Mouse (Mus musculus) heart, adult 2 months (tissue): ENCODE results near the gene Nop16. TPM values are rescaled to one million over a fixed set of nuclear protein-coding genes. Genes with fewer than 3 reads are reported as not detected.

Experiments
- DNase-seq, 2 experiments: peaks; one replicate each; pipeline ENCODE4 v3.0.0; 2021
- H3K27ac ChIP-seq: fragments of 200-600 bp; 2 replicates; pipeline ENCODE4 v1.8.1; 2022
- H3K27me3 ChIP-seq: fragments of 200-500 bp; 2 replicates; pipeline ENCODE4 v1.6.1; 2012; ENCODE audit warnings: mild to moderate bottlenecking, low read length, inconsistent platforms, mixed read lengths; ENCODE audit not compliant: control insufficient read depth, insufficient read depth
- H3K36me3 ChIP-seq: fragments of 200-500 bp; 2 replicates; pipeline ENCODE4 v1.6.1; 2012; ENCODE audit warnings: low read length, inconsistent platforms; ENCODE audit not compliant: control insufficient read depth, insufficient read depth
- H3K4me1 ChIP-seq: fragments of 200-500 bp; 2 replicates; pipeline ENCODE4 v1.6.1; 2011; ENCODE audit warnings: low read length; ENCODE audit not compliant: control insufficient read depth, insufficient read depth
- H3K4me3 ChIP-seq: fragments of 200-600 bp; 2 replicates; pipeline ENCODE4 v1.8.1; 2022
- H3K79me2 ChIP-seq: fragments of 200-500 bp; replicated peaks from 2 replicates; pipeline ENCODE4 v1.6.1; 2012; ENCODE audit warnings: mild to moderate bottlenecking, inconsistent platforms, low read length, moderate library complexity, mixed read lengths; ENCODE audit not compliant: control insufficient read depth, insufficient read depth
- H3K9ac ChIP-seq: fragments of 200-500 bp; 2 replicates; pipeline ENCODE4 v1.6.1; 2012; ENCODE audit warnings: low read depth, mild to moderate bottlenecking, control low read depth, inconsistent platforms, low read length, mixed read lengths
- CTCF ChIP-seq: fragments of 200-600 bp; IDR thresholded peaks from 2 replicates; pipeline ENCODE4 v1.8.1; 2022; ENCODE audit warnings: antibody characterized with exemption, mild to moderate bottlenecking, moderate library complexity
- EP300 ChIP-seq: fragments of 200-500 bp; IDR thresholded peaks from 2 replicates; pipeline ENCODE4 v1.6.1; 2011; ENCODE audit warnings: low read depth, low read length, control low read depth; ENCODE audit not compliant: insufficient read depth
- POLR2A ChIP-seq: fragments of 200-500 bp; IDR thresholded peaks from 2 replicates; pipeline ENCODE4 v1.6.1; 2011; ENCODE audit warnings: mild to moderate bottlenecking, low read depth, low read length, control low read depth; ENCODE audit not compliant: insufficient read depth
- WGBS: fragments of 180-500 bp; shearing (Covaris S2); methylation state at CpG from one replicate; pipeline ENCODE4 v1.1.7; 2018; 5-methylcytosine and 5-hydroxymethylcytosine counted together
- intact Hi-C: fragments of 180-260 bp; cut with DNase I; formaldehyde crosslinking; loops from one replicate; pipeline ENCODE4 v1.15.1; 2025
- long read RNA-seq: library from polyadenylated mRNA; stranded (forward); transcript quantifications from one replicate; pipeline ENCODE4 v2.0.0, GENCODE M21; 2021
- polyA plus RNA-seq: library from polyadenylated mRNA; depleted of rRNA; stranded (reverse); fragments of >200 nt; gene quantifications from 2 replicates; pipeline ENCODE4 v1.2.3, GENCODE M21; 2012; rRNA removed
- total RNA-seq, 2 experiments: library from RNA; stranded (reverse); gene quantifications; 2 replicates each; pipeline ENCODE4 v1.2.3; 2021

Gene Nop16
- total RNA-seq (10 to 100 TPM; 16.5 to 17.1 TPM), polyA plus RNA-seq (5.9 and 10.0 TPM in 2 replicates)
- long read RNA-seq, transcript Nop16-201 (5 exons, 1,756 nt), result major isoform, 22 of 23 reads
- long read RNA-seq, partial matches to known transcripts, result 0 of 23 reads
- long read RNA-seq, other reads (novel, unspliced or antisense), result 1 of 23 reads

DNA sequence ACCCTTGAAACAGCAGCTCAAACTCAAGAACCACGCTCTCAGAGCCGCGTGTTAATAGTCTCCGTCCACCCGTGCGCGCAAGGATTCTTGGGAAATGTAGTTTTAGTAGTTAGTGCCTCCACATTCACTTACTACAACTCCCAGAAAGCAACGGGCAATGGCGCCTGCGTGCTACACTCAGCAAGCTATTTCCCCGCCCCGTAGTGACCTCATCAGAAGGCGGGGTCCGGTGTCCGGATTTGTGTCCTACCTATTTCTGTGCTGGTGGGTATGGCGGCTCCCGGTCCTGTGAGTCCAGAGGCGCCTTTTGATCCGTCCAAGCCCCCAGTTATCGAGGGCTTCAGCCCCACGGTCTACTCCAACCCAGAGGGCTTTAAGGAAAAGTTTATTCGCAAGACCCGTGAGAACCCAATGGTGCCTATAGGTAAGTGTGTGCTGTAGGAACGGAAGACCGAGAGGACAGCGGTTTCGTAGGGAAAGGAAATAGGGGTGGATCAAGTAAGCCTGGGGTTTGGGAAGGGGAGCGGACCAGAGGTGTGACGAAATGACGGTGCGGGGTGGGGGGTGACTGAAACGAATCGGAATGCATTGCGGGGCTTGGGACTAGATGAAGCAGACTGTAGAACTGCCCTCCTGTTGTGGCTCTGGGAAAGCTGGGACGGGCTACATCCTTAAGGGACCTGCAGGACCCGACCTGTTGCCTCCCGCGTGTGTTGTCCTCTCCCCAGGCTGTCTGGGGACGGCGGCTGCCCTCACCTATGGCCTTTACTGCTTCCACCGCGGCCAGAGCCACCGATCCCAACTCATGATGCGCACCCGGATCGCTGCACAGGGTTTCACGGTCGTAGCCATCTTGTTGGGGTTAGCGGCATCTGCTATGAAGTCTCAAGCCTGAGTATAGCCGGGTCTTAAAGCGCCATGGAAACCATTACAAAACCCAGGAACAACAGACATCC, at the start of gene Nop16, which contains the start of gene Higd2a:
TSS of gene Nop16 (minus strand) at position 95 of the 956 bp plus-strand sequence.
TSS of gene Higd2a (plus strand) at position 212 of the 956 bp plus-strand sequence.
- under 1% methylated on average over 51 of the region's 51 CpGs for whole genome bisulfite sequencing
- Histone ChIP-seq H3K4me3 (peak within 1 kb of the TSS; percentile 65), H3K36me3 (no peaks in the 10 kb centered on the region), H3K9ac (peak within 1 kb of the TSS; percentile 94), H3K79me2 (peaks cover 1% of the 10 kb centered on the region; the same call in 1 of the 2 replicates), H3K27me3 (no peaks in the 10 kb centered on the region), H3K4me1 (peaks cover 4% of the 10 kb centered on the region), H3K27ac (peak within 1 kb of the TSS; percentile 94)
- intact Hi-C loops, result loop anchor here (1.0 to 2.0 kb wide), 4 partner anchors 15 to 31 kb away; partner anchors contain the start of genes 4833439L19Rik, Arl10, Cltb and Faf2
- no peak for TF ChIP-seq CTCF
- peak; percentile 93 for TF ChIP-seq POLR2A
- DNase-seq, result peak; percentile 95 to 97

DNA sequence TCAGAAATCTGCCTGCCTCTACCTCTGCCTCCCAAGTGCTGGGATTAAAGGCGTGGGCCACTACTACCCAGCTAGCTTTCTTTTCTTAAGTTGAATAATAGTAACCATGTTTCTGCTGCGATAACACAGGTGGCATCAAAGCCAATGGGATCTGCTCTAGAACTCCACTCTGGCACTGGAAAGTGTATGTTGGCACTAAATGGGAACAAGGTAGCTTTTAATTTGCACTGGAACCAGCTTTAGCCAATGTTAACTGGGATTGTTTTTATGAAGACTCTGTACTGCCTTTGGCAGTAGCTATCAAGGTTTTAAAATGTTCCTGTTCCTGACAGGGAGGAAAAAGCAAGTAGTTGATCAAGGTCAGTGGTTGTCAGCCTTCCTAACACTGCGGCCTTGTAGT, 45.1 kb upstream of the Nop16 start:
- no peak overlapping the region for H3K9ac ChIP-seq

DNA sequence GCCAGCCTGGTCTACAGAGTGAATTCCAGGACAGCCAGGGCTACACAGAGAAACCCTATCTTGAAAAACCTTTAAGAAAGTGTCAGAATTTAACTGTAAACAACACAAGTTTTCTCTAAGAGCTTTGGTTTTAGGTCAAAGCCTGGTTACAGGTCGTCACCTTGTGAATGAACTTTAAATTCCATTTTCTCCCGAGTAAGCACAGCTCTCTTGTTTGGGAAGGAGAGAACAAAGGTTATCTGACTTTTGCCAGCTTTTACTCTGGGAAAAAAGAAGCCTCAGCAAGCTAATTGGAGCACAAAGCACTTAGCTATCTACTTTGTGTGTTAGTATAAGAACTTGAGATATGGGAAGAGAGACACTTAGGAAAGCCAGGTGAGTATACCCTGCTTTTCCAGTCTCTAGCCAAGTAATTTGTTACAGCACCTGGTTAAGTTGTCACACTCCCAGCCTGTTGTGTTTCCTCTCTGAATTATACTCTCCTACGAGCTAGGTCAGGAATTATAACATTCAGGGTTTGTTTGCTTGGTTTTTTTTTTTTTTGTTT, 42.9 kb upstream of the Nop16 start:
- peaks cover 3% of the 10 kb centered on the region for H3K36me3 ChIP-seq
- WGBS, result 53% methylated on average over 3 of the region's 3 CpGs
- H3K27ac ChIP-seq, result no peak overlapping the region
- intact Hi-C loops, result no loop called here
- no peak for DNase-seq
- no peaks in the 10 kb centered on the region for H3K27me3 ChIP-seq
- TF ChIP-seq POLR2A (no peak), EP300 (no peak), CTCF (no peak)
- no peak overlapping the region for H3K9ac ChIP-seq
- peaks cover 8% of the 10 kb centered on the region; the same call in 1 of the 2 replicates for H3K79me2 ChIP-seq
- no peaks in the 10 kb centered on the region; the same call in none of the 2 replicates for H3K4me1 ChIP-seq
- H3K4me3 ChIP-seq, result no peak overlapping the region

More for the DNA sequence above, 45.1 kb upstream of the Nop16 start:
- H3K27ac ChIP-seq, result no peak overlapping the region
- no peak overlapping the region for H3K4me3 ChIP-seq
- no peaks in the 10 kb centered on the region; the same call in 1 of the 2 replicates for H3K4me1 ChIP-seq
- H3K36me3 ChIP-seq, result no peaks in the 10 kb centered on the region; the same call in none of the 2 replicates
- TF ChIP-seq POLR2A (no peak), CTCF (no peak), EP300 (no peak)
- no peaks in the 10 kb centered on the region for H3K27me3 ChIP-seq
- DNase-seq, result no peak
- H3K79me2 ChIP-seq, result peaks cover 3% of the 10 kb centered on the region; the same call in 1 of the 2 replicates
- 94% methylated on average over 3 of the region's 3 CpGs for WGBS
- intact Hi-C loops, result no loop called here

DNA sequence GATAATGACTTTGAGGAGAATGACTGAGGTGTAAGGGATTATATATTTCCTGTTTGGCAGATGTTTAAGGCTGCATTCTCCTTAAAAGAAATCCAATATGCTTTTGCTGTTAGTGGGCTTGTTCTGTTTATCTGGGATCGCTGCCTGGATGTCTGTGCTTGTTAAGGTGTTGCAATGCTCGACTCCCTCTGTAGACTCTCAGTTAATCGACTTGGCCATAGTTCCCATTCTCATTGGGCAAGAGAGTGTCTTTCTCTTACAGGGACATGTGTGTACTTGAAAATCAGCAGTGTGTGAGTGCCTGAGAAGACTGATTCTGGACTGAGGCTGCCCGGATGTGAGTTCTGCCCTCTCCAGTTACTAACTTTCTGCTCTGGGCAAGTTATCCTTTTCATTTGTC, 39.2 kb upstream of the Nop16 start:
- no peak overlapping the region for H3K4me3 ChIP-seq
- peaks cover 10% of the 10 kb centered on the region for H3K79me2 ChIP-seq
- H3K4me1 ChIP-seq, result no peaks in the 10 kb centered on the region; the same call in none of the 2 replicates
- H3K36me3 ChIP-seq, result peaks cover 3% of the 10 kb centered on the region
- no peak for DNase-seq
- no peak overlapping the region for H3K9ac ChIP-seq
- H3K27me3 ChIP-seq, result no peaks in the 10 kb centered on the region
- no peak for TF ChIP-seq CTCF
- TF ChIP-seq EP300, result no peak
- TF ChIP-seq POLR2A, result no peak
- no peak overlapping the region for H3K27ac ChIP-seq
- intact Hi-C loops, result no loop called here
- WGBS, result 37% methylated on average over 4 of the region's 4 CpGs

DNA sequence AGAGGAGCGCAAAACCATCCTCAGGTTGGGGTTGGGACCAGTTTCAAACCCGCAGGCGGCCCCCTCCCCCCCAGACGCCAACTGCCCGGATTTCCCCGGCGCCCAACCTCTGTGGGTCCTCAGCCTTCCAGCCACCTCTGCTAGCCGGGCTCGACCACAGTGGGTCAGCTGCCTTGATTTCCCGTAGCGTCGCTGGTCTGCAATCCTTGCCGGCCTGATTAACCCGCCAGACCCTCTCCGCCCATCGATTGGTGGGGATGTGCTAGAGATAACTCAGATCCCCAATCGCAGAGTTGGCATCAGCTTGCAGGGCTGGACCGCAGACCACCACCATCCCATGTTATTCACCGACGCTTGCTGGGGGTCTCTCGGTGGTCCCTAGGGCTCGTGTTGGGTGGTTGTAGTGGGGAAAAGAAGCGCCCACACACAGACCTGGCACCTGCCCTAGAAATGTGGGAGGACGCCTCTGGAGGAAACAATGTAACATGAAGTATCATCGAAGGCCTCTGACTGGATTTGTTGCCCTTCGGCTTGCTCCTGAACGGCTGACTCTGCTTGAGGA, 32.2 kb upstream of the Nop16 start:
- H3K79me2 ChIP-seq, result peaks cover 11% of the 10 kb centered on the region
- H3K36me3 ChIP-seq, result no peaks in the 10 kb centered on the region
- TF ChIP-seq EP300, result no peak
- no peak for TF ChIP-seq POLR2A
- no peak for TF ChIP-seq CTCF
- no peak for DNase-seq
- intact Hi-C loops, result loop anchor here (1.0 to 5.0 kb wide), 6 partner anchors 32 to 375 kb away; partner anchors contain the start of genes 4833439L19Rik, Arl10, Higd2a and Nop16
- peaks cover 5% of the 10 kb centered on the region for H3K4me1 ChIP-seq
- H3K4me3 ChIP-seq, result peak overlapping the region; percentile 91
- H3K27me3 ChIP-seq, result no peaks in the 10 kb centered on the region
- WGBS, result under 1% methylated on average over 27 of the region's 27 CpGs
- H3K27ac ChIP-seq, result peak overlapping the region; percentile 85
- H3K9ac ChIP-seq, result peak overlapping the region; percentile 90
